Mouse (Mus musculus) C2C12 (cell line): Measurements from ENCODE around the gene Gyg. TPM values are rescaled to one million over a fixed set of nuclear protein-coding genes. Genes with fewer than 3 reads are reported as not detected.

ENCODE experiments used
- H3K27me3 ChIP-seq: one replicate; pipeline ENCODE4 v1.6.1; 2011; ENCODE audit not compliant: control insufficient read depth, insufficient read depth, insufficient read length
- H3K36me3 ChIP-seq: one replicate; pipeline ENCODE4 v1.6.1; 2011; ENCODE audit not compliant: control insufficient read depth, insufficient read depth
- H3K4me3 ChIP-seq: one replicate; pipeline ENCODE4 v1.5.1; 2011; ENCODE audit warnings: mild to moderate bottlenecking, control low read depth; ENCODE audit not compliant: poor library complexity, insufficient read depth, severe bottlenecking
- H3K79me2 ChIP-seq: one replicate; pipeline ENCODE4 v1.6.1; 2011; ENCODE audit not compliant: control insufficient read depth, insufficient read depth
- H3K79me3 ChIP-seq: one replicate; pipeline ENCODE4 v1.6.1; 2011; ENCODE audit warnings: low read depth, control low read depth
- H3ac ChIP-seq: one replicate; pipeline ENCODE3; 2011; ENCODE audit warnings: low read depth; ENCODE audit not compliant: control insufficient read depth, insufficient read length
- CEBPB ChIP-seq: IDR thresholded peaks from one replicate; pipeline ENCODE4 v1.6.1; 2011; ENCODE audit warnings: low read depth, mild to moderate bottlenecking, control low read depth, moderate library complexity
- CTCF ChIP-seq: IDR thresholded peaks from one replicate; pipeline ENCODE4 v1.5.1; 2011; ENCODE audit not compliant: control insufficient read depth, insufficient read depth, insufficient read length
- FOSL1 ChIP-seq: IDR thresholded peaks from one replicate; pipeline ENCODE4 v1.8.0; 2011; ENCODE audit warnings: mild to moderate bottlenecking, low read length; ENCODE audit not compliant: poor library complexity, insufficient read depth, severe bottlenecking
- MAX ChIP-seq: IDR thresholded peaks from one replicate; pipeline ENCODE4 v1.6.1; 2011; ENCODE audit warnings: mild to moderate bottlenecking, control low read depth
- MYOD1 ChIP-seq: IDR thresholded peaks from one replicate; pipeline ENCODE4 v1.6.1; 2011; ENCODE audit warnings: low read depth; ENCODE audit not compliant: control insufficient read depth, insufficient read length
- MYOG ChIP-seq: IDR thresholded peaks from one replicate; pipeline ENCODE4 v1.6.1; 2011; ENCODE audit not compliant: control insufficient read depth, insufficient read length; ENCODE audit errors: extremely low read depth
- USF1 ChIP-seq: IDR thresholded peaks from one replicate; pipeline ENCODE4 v1.6.1; 2011; ENCODE audit warnings: low read depth, mild to moderate bottlenecking, control low read depth, moderate library complexity
- long read RNA-seq, 2 experiments: library from polyadenylated mRNA; unstranded; transcript quantifications; one replicate each; pipeline ENCODE4 v2.0.0; 2019 to 2020
- polyA plus RNA-seq: library from polyadenylated mRNA; unstranded; fragments of >200 nt; fragmentation: generic; extraction: Trizol; gene quantifications from one replicate; pipeline ENCODE4 v1.2.1, GENCODE M21; 2012; ENCODE audit warnings: missing spikeins

Gyg gene
- polyA plus RNA-seq: 20.6 TPM
- long read RNA-seq, experiment 1, transcript Gyg-201 (7 exons, 1,922 nt): major isoform, 78 of 91 reads
- long read RNA-seq, experiment 1, partial matches to known transcripts: 5 of 91 reads
- long read RNA-seq, experiment 1, other reads (novel, unspliced or antisense): 8 of 91 reads
- long read RNA-seq, experiment 2, transcript Gyg-201 (7 exons, 1,922 nt): major isoform, 173 of 195 reads
- long read RNA-seq, experiment 2, partial matches to known transcripts: 1 of 195 reads
- long read RNA-seq, experiment 2, other reads (novel, unspliced or antisense): 20 of 195 reads

- Histone ChIP-seq H3K27me3 (no peaks in the 10 kb centered on the region), H3K79me3 (no peaks in the 10 kb centered on the region), H3K79me2 (no peaks in the 10 kb centered on the region), H3K4me3 (peak within 1 kb of the TSS; percentile 48), H3K36me3 (no peaks in the 10 kb centered on the region), H3ac (peak within 1 kb of the TSS; percentile 87)
- TF ChIP-seq USF1 (peak; percentile 81), MYOD1 (no peak)
Measured at GRCm38 (mm10) chr3:20154531-20155367, at the start of gene Gyg. TSS of gene Gyg (minus strand) at chr3:20155317.

- Histone ChIP-seq H3K27me3 (no peaks in the 10 kb centered on the region), H3K79me3 (no peaks in the 10 kb centered on the region), H3K79me2 (no peaks in the 10 kb centered on the region), H3K4me3 (no peak overlapping the region), H3K36me3 (no peaks in the 10 kb centered on the region), H3ac (no peak overlapping the region)
- TF ChIP-seq CTCF (peak; percentile 67), MYOG (no peak), MYOD1 (no peak), MAX (no peak)
Measured at GRCm38 (mm10) chr3:20198869-20199268, 43.8 kb upstream of the Gyg start.

- H3K4me3 ChIP-seq: no peak overlapping the region
- no peaks in the 10 kb centered on the region for H3K27me3 ChIP-seq
- no peaks in the 10 kb centered on the region for H3K79me2 ChIP-seq
- H3ac ChIP-seq: no peak overlapping the region
- no peaks in the 10 kb centered on the region for H3K79me3 ChIP-seq
- H3K36me3 ChIP-seq: no peaks in the 10 kb centered on the region
- TF ChIP-seq MYOG (no peak), CTCF (no peak), MYOD1 (no peak), CEBPB (no peak), FOSL1 (no peak), USF1 (no peak), MAX (no peak)
Measured at GRCm38 (mm10) chr3:20197878-20198277, 42.8 kb upstream of the Gyg start.

DNA sequence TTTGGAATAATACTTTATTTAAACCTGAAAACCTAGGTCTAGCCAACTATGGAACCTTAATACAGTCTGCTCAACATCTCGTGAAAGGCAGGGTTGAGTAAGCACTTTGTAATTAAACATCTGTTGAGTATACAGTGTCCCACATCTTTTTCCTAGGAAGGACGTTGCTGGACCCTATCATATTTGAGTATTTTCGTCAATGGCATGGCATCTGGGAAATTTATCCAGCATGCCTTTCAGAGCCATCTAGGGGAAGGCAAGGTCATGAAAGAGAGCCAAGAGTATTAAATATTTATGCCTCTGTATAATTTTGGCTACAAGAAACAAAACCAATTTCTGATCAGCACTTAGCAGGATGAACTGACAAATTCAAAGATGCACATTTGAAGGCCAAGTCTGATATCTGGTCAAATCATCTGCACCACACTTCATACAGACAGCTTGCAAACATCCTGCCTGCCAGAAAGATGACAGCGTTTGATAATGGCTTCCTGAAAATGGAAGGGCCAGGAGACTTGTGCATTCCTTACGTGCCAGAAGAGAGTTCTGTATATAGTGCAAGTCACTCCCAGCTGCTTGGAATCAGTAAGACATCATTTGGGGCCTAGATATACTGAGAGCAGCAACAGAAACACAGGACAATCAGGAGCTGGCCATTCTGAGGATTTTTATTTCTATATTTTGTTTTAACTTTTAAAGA is 34.0 kb upstream of the Gyg start:
- H3K79me2 ChIP-seq: no peaks in the 10 kb centered on the region
- TF ChIP-seq CEBPB: no peak
- TF ChIP-seq CTCF: no peak
- TF ChIP-seq USF1: no peak
- TF ChIP-seq MYOD1: no peak
- no peak for TF ChIP-seq FOSL1
- no peak for TF ChIP-seq MAX
- TF ChIP-seq MYOG: no peak
- no peaks in the 10 kb centered on the region for H3K27me3 ChIP-seq
- H3K79me3 ChIP-seq: no peaks in the 10 kb centered on the region
- H3K4me3 ChIP-seq: no peak overlapping the region
- no peak overlapping the region for H3ac ChIP-seq
- H3K36me3 ChIP-seq: no peaks in the 10 kb centered on the region

GRCm38 (mm10) chr3:20172394-20172793 is 17.3 kb upstream of the Gyg start:
- Histone ChIP-seq H3K79me2 (no peaks in the 10 kb centered on the region), H3ac (no peak overlapping the region), H3K79me3 (no peaks in the 10 kb centered on the region), H3K36me3 (no peaks in the 10 kb centered on the region), H3K4me3 (no peak overlapping the region), H3K27me3 (peaks cover 3% of the 10 kb centered on the region)
- no peak for TF ChIP-seq FOSL1
- TF ChIP-seq CEBPB: no peak
- no peak for TF ChIP-seq USF1
- TF ChIP-seq MYOG: no peak
- no peak for TF ChIP-seq MYOD1
- no peak for TF ChIP-seq MAX
- TF ChIP-seq CTCF: no peak
